Mouse (Mus musculus): ENCODE measurements around the gene Rhov.

- TF ChIP-seq CHD2 (IDR thresholded peaks at IDR 0.05; ENCODE audit: low read depth, low read length) = no peak
- no peak for TF ChIP-seq HCFC1 (IDR thresholded peaks at IDR 0.05; ENCODE audit: borderline replicate concordance, insufficient read depth, low read length)
- no peak for TF ChIP-seq ZC3H11A (IDR thresholded peaks at IDR 0.05; ENCODE audit: borderline replicate concordance, low read depth, low read length)
- TF ChIP-seq MAFK (IDR thresholded peaks at IDR 0.05; ENCODE audit: insufficient read depth, low read depth, low read length) = no peak
- no peak for TF ChIP-seq ZNF384 (IDR thresholded peaks at IDR 0.05; ENCODE audit: low read depth, low read length)
These were observed 10.6 kb downstream of the Rhov start for GRCm38 (mm10) chr2:119260518-119260917.

Data from ES-E14 (cell line).